26 mouse cellular contexts compared by ENCODE assay signal in the genomic region with DNA sequence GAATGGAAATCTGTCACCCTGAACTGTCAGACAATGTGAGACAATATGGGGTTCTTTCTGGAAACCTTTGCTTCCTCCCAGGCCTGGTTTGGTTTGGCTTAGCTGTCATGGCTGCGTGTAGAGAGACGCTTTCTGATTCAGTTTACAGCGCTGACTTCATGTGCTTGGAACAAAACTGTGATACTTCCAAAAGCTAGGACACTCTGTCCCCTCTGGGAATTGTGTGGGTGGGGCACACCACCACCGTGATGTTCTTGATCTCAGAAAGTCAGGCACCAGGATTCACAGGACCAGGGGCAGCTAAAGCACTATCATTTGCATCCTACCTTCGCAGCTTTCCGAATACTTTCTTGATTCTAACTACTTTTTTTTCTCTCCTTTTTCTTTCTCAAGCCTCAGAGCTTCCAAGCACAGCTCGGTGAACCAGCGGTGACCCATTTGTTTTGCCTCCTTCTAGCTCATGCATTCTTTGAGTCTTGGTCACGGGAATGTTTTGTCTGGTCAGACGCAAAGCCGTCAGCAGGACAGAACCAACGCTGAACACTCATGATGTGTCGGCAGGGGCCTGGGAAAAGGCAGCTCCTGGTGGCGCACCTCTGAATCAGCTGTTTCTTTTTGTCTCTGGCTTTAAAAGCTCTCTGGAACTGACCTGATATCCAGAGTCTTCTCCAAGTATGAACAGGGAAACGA. TPM values are rescaled to one million over a fixed set of nuclear protein-coding genes. Genes with fewer than 3 reads are reported as not detected.
DNase-seq lines count a peak whose midpoint lies in the region; ATAC-seq and TF ChIP-seq lines count a peak whose summit lies in the region.
"Had no signal": no experiment of that assay in that cellular context is flagged by ENCODE, and none has a peak within 500 bp of the region (broad histone marks: within the 10 kb centered on the region; RNA-seq: fewer than 3 reads in every experiment).

No protein-coding gene starts in this region.

- no peak for DNase-seq in heart, embryonic 10.5 days (ENCODE audit: low spot score)
- DNase-seq in ovary, postnatal 36 days (ENCODE audit: low spot score): peak; percentile 43
- DNase-seq in ovary, postnatal 10 days (ENCODE audit: low spot score): no peak
- peak; percentile 26 for DNase-seq in R1 (ENCODE audit: low read depth, low spot score)
- no peak for DNase-seq in stomach, postnatal 0 days (ENCODE audit: low spot score)
- DNase-seq in urinary bladder, postnatal 36 days (ENCODE audit: low spot score in 2 of 2): no peak
- no peak for DNase-seq in cerebellum, postnatal 14 days
- DNase-seq: adrenal gland, postnatal 10 days; cerebellum, adult 8-10 months; forebrain, postnatal 0 days; layer of hippocampus, adult 9-11 months; liver, embryonic 13.5 days; lung, adult 2 months; retina, postnatal 1 day; right cerebral cortex, postnatal 25 days; thymus, postnatal 14 days had no signal

- no peak for TF ChIP-seq CTCF in stomach, postnatal 0 days (IDR thresholded peaks at IDR 0.05; ENCODE audit: low read depth)

- no peak overlapping the region for H3K27ac ChIP-seq in heart, embryonic 12.5 days (ENCODE audit: poor library complexity, severe bottlenecking)
- no peak overlapping the region for H3K27ac ChIP-seq in heart, embryonic 10.5 days
- H3K27ac ChIP-seq in stomach, postnatal 0 days (replicated peaks): 0 out of 2 replicates have a peak overlapping the region, but pooled peaks have one; percentile 30
- H3K27ac ChIP-seq: heart, embryonic 15.5 days; kidney, embryonic 15.5 days; liver, embryonic 13.5 days; macrophage had no signal

- no peak for TF ChIP-seq EP300 in stomach, postnatal 0 days (optimal IDR thresholded peaks at IDR 0.05)

- no peak overlapping the region for H3K4me3 ChIP-seq in heart, embryonic 12.5 days
- no peak overlapping the region for H3K4me3 ChIP-seq in heart, embryonic 10.5 days
- H3K4me3 ChIP-seq in stomach, postnatal 0 days (ENCODE audit: low read depth, low read length): no peak overlapping the region
- H3K4me3 ChIP-seq: heart, embryonic 15.5 days; kidney, embryonic 15.5 days; liver, embryonic 13.5 days had no signal

- H3K4me2 ChIP-seq in heart, embryonic 12.5 days: 0 out of 2 replicates have a peak overlapping the region, but pooled peaks have one; percentile 2
- no peak overlapping the region for H3K4me2 ChIP-seq in stomach, postnatal 0 days (replicated peaks; ENCODE audit: low read depth)
- H3K4me2 ChIP-seq: heart, embryonic 15.5 days; kidney, embryonic 15.5 days; liver, embryonic 13.5 days had no signal

- H3K9me3 ChIP-seq in heart, embryonic 12.5 days (replicated peaks): no peaks in the 10 kb centered on the region
- H3K9me3 ChIP-seq in heart, embryonic 10.5 days: no peaks in the 10 kb centered on the region
- no peaks in the 10 kb centered on the region for H3K9me3 ChIP-seq in stomach, postnatal 0 days (ENCODE audit: control insufficient read depth, low read length)
- H3K9me3 ChIP-seq: heart, embryonic 15.5 days; kidney, embryonic 15.5 days; liver, embryonic 13.5 days had no signal

- no peak overlapping the region for H3K9ac ChIP-seq in heart, embryonic 12.5 days
- no peak overlapping the region for H3K9ac ChIP-seq in stomach, postnatal 0 days (ENCODE audit: low read length)
- H3K9ac ChIP-seq: forebrain, postnatal 0 days; heart, embryonic 15.5 days; kidney, embryonic 15.5 days; liver, embryonic 13.5 days had no signal

- no peaks in the 10 kb centered on the region for H3K27me3 ChIP-seq in heart, embryonic 12.5 days (replicated peaks)
- no peaks in the 10 kb centered on the region for H3K27me3 ChIP-seq in heart, embryonic 10.5 days (ENCODE audit: insufficient read depth, poor library complexity, severe bottlenecking)
- H3K27me3 ChIP-seq in stomach, postnatal 0 days (ENCODE audit: control insufficient read depth, insufficient read depth, low read length): no peaks in the 10 kb centered on the region
- H3K27me3 ChIP-seq: heart, embryonic 15.5 days; kidney, embryonic 15.5 days; liver, embryonic 13.5 days; Patski had no signal

- 50% methylated on average over 15 of the region's 15 CpGs for WGBS in heart, embryonic 12.5 days
- WGBS in heart, embryonic 10.5 days: 61% methylated on average over 15 of the region's 15 CpGs
- WGBS in stomach, postnatal 0 days: 56% methylated on average over 15 of the region's 15 CpGs

- no peaks in the 10 kb centered on the region for H3K36me3 ChIP-seq in heart, embryonic 12.5 days
- no peaks in the 10 kb centered on the region for H3K36me3 ChIP-seq in heart, embryonic 10.5 days
- no peaks in the 10 kb centered on the region for H3K36me3 ChIP-seq in stomach, postnatal 0 days (ENCODE audit: control insufficient read depth, insufficient read depth, low read length)
- H3K36me3 ChIP-seq: heart, embryonic 15.5 days; kidney, embryonic 15.5 days; liver, embryonic 13.5 days had no signal

- 0 out of 2 replicates have a peak, but pooled peaks cover 15% of the 10 kb centered on the region for H3K4me1 ChIP-seq in heart, embryonic 12.5 days (replicated peaks)
- H3K4me1 ChIP-seq in heart, embryonic 10.5 days: 0 out of 2 replicates have a peak, but pooled peaks cover 3% of the 10 kb centered on the region
- 0 out of 2 replicates have a peak, but pooled peaks cover 2% of the 10 kb centered on the region for H3K4me1 ChIP-seq in stomach, postnatal 0 days (replicated peaks; ENCODE audit: control insufficient read depth, insufficient read depth)
- H3K4me1 ChIP-seq: heart, embryonic 15.5 days; liver, embryonic 13.5 days had no signal

- no peak for ATAC-seq in heart, embryonic 12.5 days (ENCODE audit: insufficient number of reproducible peaks, low FRiP score)
- ATAC-seq in stomach, postnatal 0 days (ENCODE audit: low FRiP score, low TSS enrichment): no peak
- ATAC-seq: CD4-positive, CD25-positive, alpha-beta regulatory T cell, adult 4 months; forebrain, postnatal 0 days; hindbrain, embryonic 16.5 days; intestine, embryonic 16.5 days; midbrain, embryonic 16.5 days; Patski had no signal

RNA-seq across cellular contexts. Expression of a gene that starts 18.2 kb away (rescaled TPM):
- polyA plus RNA-seq in heart, embryonic 12.5 days (2016; fragmentation: Nextera tagmentation; extraction: Ambion mirVana): 0.08 TPM in 1 of 2 replicates, not detected in the other
- polyA plus RNA-seq in heart, embryonic 10.5 days (2016; fragmentation: Nextera tagmentation; extraction: Ambion mirVana): 0.05 and 0.19 TPM in 2 replicates
- 0.06 and 0.34 TPM in 2 replicates for polyA plus RNA-seq in stomach, postnatal 0 days (2015; fragmentation: Nextera tagmentation; extraction: Ambion mirVana)
- polyA plus RNA-seq: CD4-positive, CD25-positive, alpha-beta regulatory T cell, adult 4 months; liver, embryonic 13.5 days; lung, adult 2 months; macrophage; spleen, adult 2 months had no signal

RNA-seq across cellular contexts. Expression of a gene that starts 20.6 kb away (rescaled TPM):
- polyA plus RNA-seq in heart, embryonic 12.5 days (2016; fragmentation: Nextera tagmentation; extraction: Ambion mirVana): 0.24 and 0.54 TPM in 2 replicates
- 0.18 TPM in 1 of 2 replicates, not detected in the other for polyA plus RNA-seq in heart, embryonic 10.5 days (2016; fragmentation: Nextera tagmentation; extraction: Ambion mirVana)
- 0.33 and 0.40 TPM in 2 replicates for polyA plus RNA-seq in stomach, postnatal 0 days (2015; fragmentation: Nextera tagmentation; extraction: Ambion mirVana)
- polyA plus RNA-seq: CD4-positive, CD25-positive, alpha-beta regulatory T cell, adult 4 months; liver, embryonic 13.5 days; macrophage had no signal

RNA-seq across cellular contexts. Expression of a gene that starts 28.1 kb away (rescaled TPM):
- 83.8 and 95.1 TPM in 2 replicates for polyA plus RNA-seq in heart, embryonic 12.5 days (2016; fragmentation: Nextera tagmentation; extraction: Ambion mirVana)
- polyA plus RNA-seq in heart, embryonic 10.5 days (2016; fragmentation: Nextera tagmentation; extraction: Ambion mirVana): 96.4 and 126 TPM in 2 replicates
- 54.6 and 67.8 TPM in 2 replicates for polyA plus RNA-seq in stomach, postnatal 0 days (2015; fragmentation: Nextera tagmentation; extraction: Ambion mirVana)

Comparison
In these comparisons a context has a peak if more than half of its experiments do, and no peak if none do; other contexts are left out.
1. DNase-seq: peak in ovary, postnatal 36 days (single experiment) and R1 (single experiment); none in heart, embryonic 10.5 days (single experiment), ovary, postnatal 10 days (single experiment), stomach, postnatal 0 days (single experiment), urinary bladder, postnatal 36 days (0 of 2) and cerebellum, postnatal 14 days (0 of 2).